Mouse (Mus musculus): Measurements from ENCODE around the gene Lrriq4. TPM values are rescaled to one million over a fixed set of nuclear protein-coding genes. Genes with fewer than 3 reads are reported as not detected.

Gene Lrriq4
- polyA plus RNA-seq, 1 experiment from 2014 or later: 0.46 TPM

GRCm38 (mm10) chr3:30620132-30620531 is 24.2 kb upstream of the Lrriq4 start:
- Histone ChIP-seq H3K27me3 (ENCODE audit: insufficient read depth, low read length) (no peaks in the 10 kb centered on the region), H3K9me3 (replicated peaks; ENCODE audit: low read length) (no peaks in the 10 kb centered on the region), H3K4me3 (replicated peaks; ENCODE audit: low read depth, low read length) (no peak overlapping the region), H3K36me3 (ENCODE audit: insufficient read depth, low read length) (peaks cover 13% of the 10 kb centered on the region), H3K4me2 (ENCODE audit: low read length) (no peak overlapping the region), H3K9ac (ENCODE audit: low read depth, low read length) (no peak overlapping the region), H3K4me1 (replicated peaks; ENCODE audit: insufficient read depth, low read length) (no peaks in the 10 kb centered on the region), H3K27ac (no peak overlapping the region)
- TF ChIP-seq CTCF (IDR thresholded peaks at IDR 0.05; ENCODE audit: low read depth): no peak
- DNase-seq (ENCODE audit: low spot score) (no peak), ATAC-seq (replicated peaks; ENCODE audit: low FRiP score, low read depth) (no peak)
- WGBS: 73% methylated on average over 8 of the region's 8 CpGs

DNA sequence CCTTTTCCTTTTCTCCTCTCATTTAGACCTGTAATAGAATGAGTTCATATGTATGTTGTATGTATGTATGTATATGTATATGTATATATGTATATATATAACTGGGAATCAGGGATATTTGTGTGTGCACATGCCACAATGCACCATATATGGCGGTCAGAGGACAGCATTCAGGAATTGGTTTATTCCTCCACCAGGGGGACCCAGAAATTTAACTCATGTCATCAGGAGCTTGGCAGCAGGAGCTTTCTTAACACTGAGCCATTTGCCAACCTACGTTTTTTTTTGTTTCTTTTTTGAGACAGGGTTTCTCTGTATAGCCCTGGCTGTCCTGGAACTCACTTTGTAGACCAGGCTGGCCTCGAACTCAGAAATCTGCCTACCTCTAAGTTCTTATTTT is 10.6 kb upstream of the Lrriq4 start:
- Histone ChIP-seq H3K4me2 (ENCODE audit: low read length) (no peak overlapping the region), H3K9ac (ENCODE audit: low read depth, low read length) (no peak overlapping the region), H3K27ac (no peak overlapping the region), H3K36me3 (ENCODE audit: insufficient read depth, low read length) (no peaks in the 10 kb centered on the region), H3K4me1 (replicated peaks; ENCODE audit: insufficient read depth, low read length) (no peaks in the 10 kb centered on the region), H3K27me3 (ENCODE audit: insufficient read depth, low read length) (no peaks in the 10 kb centered on the region), H3K4me3 (replicated peaks; ENCODE audit: low read depth, low read length) (no peak overlapping the region), H3K9me3 (replicated peaks; ENCODE audit: low read length) (no peaks in the 10 kb centered on the region)
- 62% methylated on average over 3 of the region's 3 CpGs for WGBS
- ATAC-seq (replicated peaks; ENCODE audit: low FRiP score, low read depth): no peak
- TF ChIP-seq CTCF (IDR thresholded peaks at IDR 0.05; ENCODE audit: low read depth): peak; percentile 47; the same call in 1 of the 2 replicates
- peak; percentile 21 for DNase-seq (ENCODE audit: low spot score)

- no peak for ATAC-seq (replicated peaks; ENCODE audit: low FRiP score, low read depth)
- Histone ChIP-seq H3K9me3 (replicated peaks; ENCODE audit: low read length) (no peaks in the 10 kb centered on the region), H3K4me2 (ENCODE audit: low read length) (no peak overlapping the region), H3K36me3 (ENCODE audit: insufficient read depth, low read length) (no peaks in the 10 kb centered on the region), H3K27me3 (ENCODE audit: insufficient read depth, low read length) (no peaks in the 10 kb centered on the region), H3K9ac (ENCODE audit: low read depth, low read length) (no peak overlapping the region), H3K4me3 (replicated peaks; ENCODE audit: low read depth, low read length) (no peak overlapping the region), H3K4me1 (replicated peaks; ENCODE audit: insufficient read depth, low read length) (no peaks in the 10 kb centered on the region), H3K27ac (no peak overlapping the region)
- WGBS: 82% methylated on average over 4 of the region's 4 CpGs
- TF ChIP-seq CTCF (IDR thresholded peaks at IDR 0.05; ENCODE audit: low read depth): no peak
- DNase-seq (ENCODE audit: low spot score): no peak
Measured at GRCm38 (mm10) chr3:30635629-30636028, 8.7 kb upstream of the Lrriq4 start.

DNA sequence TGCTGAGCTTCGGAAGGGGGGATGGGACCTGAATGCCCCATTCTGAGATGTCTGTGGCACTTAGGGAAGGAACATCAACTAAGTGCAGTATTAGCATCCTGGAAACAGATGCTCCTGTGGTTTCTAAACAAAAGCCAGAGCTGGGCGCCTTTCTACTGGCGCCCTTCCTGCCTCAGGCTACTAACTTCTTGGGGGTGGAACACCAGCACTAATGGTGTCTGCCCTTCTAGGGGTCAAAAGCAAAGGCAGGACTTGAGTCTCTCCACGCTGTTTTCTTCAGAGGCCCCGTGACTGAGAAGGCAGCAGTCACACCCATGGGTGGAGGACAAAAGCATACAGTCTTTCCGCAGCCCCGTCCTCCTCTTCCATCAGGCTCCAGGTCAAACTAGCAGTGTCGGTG is 2.5 kb downstream of the Lrriq4 start:
- ATAC-seq (replicated peaks; ENCODE audit: low FRiP score, low read depth) (no peak), DNase-seq (ENCODE audit: low spot score) (no peak)
- TF ChIP-seq CTCF (IDR thresholded peaks at IDR 0.05; ENCODE audit: low read depth): no peak
- WGBS: 60% methylated on average over 8 of the region's 8 CpGs
- H3K4me3 ChIP-seq (replicated peaks; ENCODE audit: low read depth, low read length): no peak overlapping the region
- H3K4me1 ChIP-seq (replicated peaks; ENCODE audit: insufficient read depth, low read length): peaks cover 16% of the 10 kb centered on the region
- H3K36me3 ChIP-seq (ENCODE audit: insufficient read depth, low read length): no peaks in the 10 kb centered on the region
- no peak overlapping the region for H3K9ac ChIP-seq (ENCODE audit: low read depth, low read length)
- H3K9me3 ChIP-seq (replicated peaks; ENCODE audit: low read length): no peaks in the 10 kb centered on the region
- H3K27ac ChIP-seq: no peak overlapping the region
- no peaks in the 10 kb centered on the region for H3K27me3 ChIP-seq (ENCODE audit: insufficient read depth, low read length)
- H3K4me2 ChIP-seq (ENCODE audit: low read length): no peak overlapping the region

GRCm38 (mm10) chr3:30647440-30648090 is 3.3 kb downstream of the Lrriq4 start, which contains the start of gene Lrrc34:
Gene Lrrc34 (minus strand): TSS chr3:30647869.
- peak within 1 kb of the TSS; percentile 67 for H3K4me2 ChIP-seq (ENCODE audit: low read length)
- H3K36me3 ChIP-seq (ENCODE audit: insufficient read depth, low read length): no peaks in the 10 kb centered on the region
- no peak within 1 kb of the TSS for H3K27ac ChIP-seq
- H3K9ac ChIP-seq (ENCODE audit: low read depth, low read length): peak within 1 kb of the TSS; percentile 55; the same call in 1 of the 2 replicates
- ATAC-seq (replicated peaks; ENCODE audit: low FRiP score, low read depth) (peak; percentile 91), DNase-seq (ENCODE audit: low spot score) (peak; percentile 92)
- peaks cover 16% of the 10 kb centered on the region for H3K4me1 ChIP-seq (replicated peaks; ENCODE audit: insufficient read depth, low read length)
- H3K27me3 ChIP-seq (ENCODE audit: insufficient read depth, low read length): no peaks in the 10 kb centered on the region
- no peaks in the 10 kb centered on the region for H3K9me3 ChIP-seq (replicated peaks; ENCODE audit: low read length)
- TF ChIP-seq CTCF (IDR thresholded peaks at IDR 0.05; ENCODE audit: low read depth): no peak
- WGBS: 6% methylated on average over 25 of the region's 25 CpGs
- peak within 1 kb of the TSS; percentile 34 for H3K4me3 ChIP-seq (replicated peaks; ENCODE audit: low read depth, low read length)

DNA sequence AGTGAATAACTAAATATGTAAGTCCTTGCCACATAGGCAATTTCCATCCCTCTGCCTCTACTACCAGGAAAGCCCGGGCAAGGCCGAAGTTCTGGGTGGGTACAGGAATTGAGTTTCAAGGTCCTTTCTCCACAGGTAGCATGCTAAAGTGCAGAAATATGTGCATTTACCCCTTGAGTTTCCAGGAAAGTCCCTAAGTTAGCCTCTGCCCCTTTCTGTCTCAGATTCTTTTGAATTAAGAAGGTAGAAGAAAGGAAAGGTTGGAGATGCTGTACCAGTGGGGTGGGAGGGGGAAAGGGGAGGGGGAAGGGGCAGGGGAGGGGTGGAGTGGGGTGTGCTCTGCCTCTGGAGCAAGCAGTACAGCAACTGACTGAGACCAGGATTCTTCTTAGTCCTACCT is 4.2 kb downstream of the Lrriq4 start:
- WGBS: 90% methylated on average over 2 of the region's 2 CpGs
- Histone ChIP-seq H3K27ac (no peak overlapping the region), H3K27me3 (ENCODE audit: insufficient read depth, low read length) (no peaks in the 10 kb centered on the region), H3K4me3 (replicated peaks; ENCODE audit: low read depth, low read length) (no peak overlapping the region), H3K4me1 (replicated peaks; ENCODE audit: insufficient read depth, low read length) (peaks cover 16% of the 10 kb centered on the region), H3K9ac (ENCODE audit: low read depth, low read length) (no peak overlapping the region), H3K36me3 (ENCODE audit: insufficient read depth, low read length) (no peaks in the 10 kb centered on the region), H3K4me2 (ENCODE audit: low read length) (no peak overlapping the region), H3K9me3 (replicated peaks; ENCODE audit: low read length) (no peaks in the 10 kb centered on the region)
- DNase-seq (ENCODE audit: low spot score) (no peak), ATAC-seq (replicated peaks; ENCODE audit: low FRiP score, low read depth) (no peak)
- TF ChIP-seq CTCF (IDR thresholded peaks at IDR 0.05; ENCODE audit: low read depth): no peak

Measured in kidney, postnatal 0 days (tissue).